Mouse (Mus musculus): ENCODE data around the gene Nrp1.

The Nrp1 gene

GRCm38 (mm10) chr8:128371026-128371425 is 12.6 kb downstream of the Nrp1 start:
- no peak for DNase-seq (ENCODE audit: low spot score in 2 of 2)

- no peak for DNase-seq (ENCODE audit: low spot score in 2 of 2)
These were observed 13.4 kb downstream of the Nrp1 start for GRCm38 (mm10) chr8:128371789-128372188.

GRCm38 (mm10) chr8:128372724-128373123 is 14.3 kb downstream of the Nrp1 start:
- no peak for DNase-seq (ENCODE audit: low spot score in 2 of 2)

GRCm38 (mm10) chr8:128373418-128373817 is 15.0 kb downstream of the Nrp1 start:
- no peak for DNase-seq (ENCODE audit: low spot score in 2 of 2)

- no peak for DNase-seq (ENCODE audit: low spot score in 2 of 2)
These were observed 16.9 kb downstream of the Nrp1 start for GRCm38 (mm10) chr8:128375291-128375690.

- no peak for DNase-seq (ENCODE audit: low spot score in 2 of 2)
These were observed 24.8 kb downstream of the Nrp1 start for GRCm38 (mm10) chr8:128383176-128383575.

GRCm38 (mm10) chr8:128384366-128384765 is 26.0 kb downstream of the Nrp1 start:
- DNase-seq (ENCODE audit: low spot score in 2 of 2): no peak

GRCm38 (mm10) chr8:128384921-128385332 is 26.5 kb downstream of the Nrp1 start:
- no peak for DNase-seq (ENCODE audit: low spot score in 2 of 2)

GRCm38 (mm10) chr8:128386963-128387621 is 28.7 kb downstream of the Nrp1 start:
- no peak for DNase-seq (ENCODE audit: low spot score in 2 of 2)

- DNase-seq (ENCODE audit: low spot score in 2 of 2): no peak
These were observed 32.4 kb downstream of the Nrp1 start for GRCm38 (mm10) chr8:128390759-128391158.

GRCm38 (mm10) chr8:128391182-128391760 is 32.9 kb downstream of the Nrp1 start:
- no peak for DNase-seq (ENCODE audit: low spot score in 2 of 2)

GRCm38 (mm10) chr8:128394671-128395193 is 36.3 kb downstream of the Nrp1 start:
- no peak for DNase-seq (ENCODE audit: low spot score in 2 of 2)

GRCm38 (mm10) chr8:128396968-128397367 is 38.6 kb downstream of the Nrp1 start:
- no peak for DNase-seq (ENCODE audit: low spot score in 2 of 2)

GRCm38 (mm10) chr8:128397441-128397840 is 39.0 kb downstream of the Nrp1 start:
- no peak for DNase-seq (ENCODE audit: low spot score in 2 of 2)

GRCm38 (mm10) chr8:128398472-128399091 is 40.2 kb downstream of the Nrp1 start:
- no peak for DNase-seq (ENCODE audit: low spot score in 2 of 2)

GRCm38 (mm10) chr8:128400286-128400685 is 41.9 kb downstream of the Nrp1 start:
- DNase-seq (ENCODE audit: low spot score in 2 of 2): no peak

- DNase-seq (ENCODE audit: low spot score in 2 of 2): no peak
These were observed 46.5 kb downstream of the Nrp1 start for GRCm38 (mm10) chr8:128404876-128405275.

GRCm38 (mm10) chr8:128413381-128413780 is 55.0 kb downstream of the Nrp1 start:
- no peak for DNase-seq (ENCODE audit: low spot score in 2 of 2)

GRCm38 (mm10) chr8:128415730-128416684 is 57.6 kb downstream of the Nrp1 start:
- no peak for DNase-seq (ENCODE audit: low spot score in 2 of 2)

GRCm38 (mm10) chr8:128416896-128417295 is 58.5 kb downstream of the Nrp1 start:
- DNase-seq (ENCODE audit: low spot score in 2 of 2): no peak

GRCm38 (mm10) chr8:128417956-128418796 is 59.8 kb downstream of the Nrp1 start:
- no peak for DNase-seq (ENCODE audit: low spot score in 2 of 2)
